Comparison of ENCODE assay signal across 29 mouse cellular contexts in genomic region chr10:25527126-25527525, GRCm38 (mm10). TPM values are rescaled to one million over a fixed set of nuclear protein-coding genes. Genes with fewer than 3 reads are reported as not detected.
DNase-seq lines count a peak whose midpoint lies in the region; ATAC-seq and TF ChIP-seq lines count a peak whose summit lies in the region.
"Had no signal": no experiment of that assay in that cellular context is flagged by ENCODE, and none has a peak within 500 bp of the region (broad histone marks: within the 10 kb centered on the region; RNA-seq: fewer than 3 reads in every experiment).

No protein-coding gene starts in this region.

- no peaks in the 10 kb centered on the region for H3K9me3 ChIP-seq in liver, embryonic 12.5 days (replicated peaks)
- no peaks in the 10 kb centered on the region for H3K9me3 ChIP-seq in embryonic facial prominence, embryonic 15.5 days (replicated peaks)
- H3K9me3 ChIP-seq in limb, embryonic 14.5 days (ENCODE audit: control insufficient read depth, low read length) = no peaks in the 10 kb centered on the region
- no peaks in the 10 kb centered on the region for H3K9me3 ChIP-seq in forebrain, embryonic 13.5 days (replicated peaks)
- no peaks in the 10 kb centered on the region for H3K9me3 ChIP-seq in forebrain, postnatal 0 days (ENCODE audit: low read length)
- H3K9me3 ChIP-seq: hindbrain, embryonic 10.5 days; liver, embryonic 13.5 days; lung, embryonic 15.5 days; midbrain, embryonic 12.5 days; neural tube, embryonic 13.5 days had no signal

- H3K4me1 ChIP-seq in liver, adult 2 months (ENCODE audit: control insufficient read depth, insufficient read depth, low read length) = peaks cover 2% of the 10 kb centered on the region; the same call in 1 of the 2 replicates
- no peaks in the 10 kb centered on the region for H3K4me1 ChIP-seq in liver, embryonic 12.5 days
- no peaks in the 10 kb centered on the region for H3K4me1 ChIP-seq in embryonic facial prominence, embryonic 15.5 days
- H3K4me1 ChIP-seq in limb, embryonic 14.5 days (ENCODE audit: control insufficient read depth, insufficient read depth, low read length) = no peaks in the 10 kb centered on the region
- H3K4me1 ChIP-seq in forebrain, embryonic 13.5 days = no peaks in the 10 kb centered on the region
- H3K4me1 ChIP-seq in forebrain, postnatal 0 days (ENCODE audit: insufficient read depth) = no peaks in the 10 kb centered on the region
- H3K4me1 ChIP-seq: hindbrain, embryonic 10.5 days; liver, embryonic 13.5 days; midbrain, embryonic 12.5 days had no signal

- ATAC-seq in liver, embryonic 12.5 days = no peak
- ATAC-seq in embryonic facial prominence, embryonic 15.5 days (ENCODE audit: insufficient number of reproducible peaks, low FRiP score, low TSS enrichment, low read depth) = no peak
- peak; percentile 17; the same call in 1 of the 2 replicates for ATAC-seq in limb, embryonic 14.5 days (ENCODE audit: low FRiP score, low read depth)
- ATAC-seq in forebrain, embryonic 13.5 days = no peak
- no peak for ATAC-seq in forebrain, postnatal 0 days
- ATAC-seq: activated CD4-positive, CD25-positive, alpha-beta regulatory T cell, adult 4 months; forebrain, embryonic 14.5 days had no signal

- H3K36me3 ChIP-seq in liver, adult 2 months (ENCODE audit: control insufficient read depth, insufficient read depth, low read length) = peaks cover 49% of the 10 kb centered on the region
- peaks cover 7% of the 10 kb centered on the region; the same call in 1 of the 2 replicates for H3K36me3 ChIP-seq in liver, embryonic 12.5 days
- peaks cover 14% of the 10 kb centered on the region for H3K36me3 ChIP-seq in embryonic facial prominence, embryonic 15.5 days
- peaks cover 20% of the 10 kb centered on the region for H3K36me3 ChIP-seq in limb, embryonic 14.5 days (ENCODE audit: control insufficient read depth, insufficient read depth, low read length)
- no peaks in the 10 kb centered on the region for H3K36me3 ChIP-seq in forebrain, embryonic 13.5 days (ENCODE audit: poor library complexity, severe bottlenecking)
- no peaks in the 10 kb centered on the region for H3K36me3 ChIP-seq in forebrain, postnatal 0 days (ENCODE audit: insufficient read depth)
- H3K36me3 ChIP-seq: hindbrain, embryonic 10.5 days; liver, embryonic 13.5 days; midbrain, embryonic 12.5 days; neural tube, embryonic 13.5 days had no signal

- H3K9ac ChIP-seq in liver, adult 2 months (ENCODE audit: low read depth, low read length) = no peak overlapping the region
- no peak overlapping the region for H3K9ac ChIP-seq in liver, embryonic 12.5 days
- no peak overlapping the region for H3K9ac ChIP-seq in embryonic facial prominence, embryonic 15.5 days
- no peak overlapping the region for H3K9ac ChIP-seq in limb, embryonic 14.5 days (ENCODE audit: low read depth, low read length, severe bottlenecking)
- H3K9ac ChIP-seq in forebrain, embryonic 13.5 days = no peak overlapping the region
- H3K9ac ChIP-seq in forebrain, postnatal 0 days = no peak overlapping the region
- H3K9ac ChIP-seq: liver, embryonic 13.5 days; lung, embryonic 15.5 days; midbrain, embryonic 12.5 days; neural tube, embryonic 13.5 days had no signal

- no peak for TF ChIP-seq POLR2A in liver, adult 2 months (IDR thresholded peaks at IDR 0.05; ENCODE audit: extremely low read depth, insufficient read depth, low read length)
- no peak for TF ChIP-seq POLR2A in limb, embryonic 14.5 days (IDR thresholded peaks at IDR 0.05; ENCODE audit: borderline replicate concordance, extremely low read depth, insufficient read depth, insufficient read length)

- TF ChIP-seq CTCF in liver, adult 2 months (IDR thresholded peaks at IDR 0.05; ENCODE audit: low read depth, low read length) = no peak
- no peak for TF ChIP-seq CTCF in forebrain, postnatal 0 days (IDR thresholded peaks at IDR 0.05; ENCODE audit: low read depth)

- H3K4me3 ChIP-seq in liver, adult 2 months (ENCODE audit: insufficient read depth, low read depth, low read length) = no peak overlapping the region
- H3K4me3 ChIP-seq in liver, embryonic 12.5 days = no peak overlapping the region
- no peak overlapping the region for H3K4me3 ChIP-seq in embryonic facial prominence, embryonic 15.5 days (replicated peaks)
- no peak overlapping the region for H3K4me3 ChIP-seq in limb, embryonic 14.5 days (replicated peaks; ENCODE audit: low read length)
- no peak overlapping the region for H3K4me3 ChIP-seq in forebrain, embryonic 13.5 days
- no peak overlapping the region for H3K4me3 ChIP-seq in forebrain, postnatal 0 days (ENCODE audit: low read depth, low read length)
- H3K4me3 ChIP-seq: heart, adult 2 months; hindbrain, embryonic 10.5 days; liver, embryonic 13.5 days; lung, embryonic 15.5 days; midbrain, embryonic 12.5 days; neural tube, embryonic 13.5 days had no signal

- no peak overlapping the region for H3K27ac ChIP-seq in liver, adult 2 months (replicated peaks; ENCODE audit: insufficient read depth, low read depth, low read length)
- H3K27ac ChIP-seq in liver, embryonic 12.5 days = no peak overlapping the region
- peak overlapping the region; percentile 71 for H3K27ac ChIP-seq in embryonic facial prominence, embryonic 15.5 days (replicated peaks)
- no peak overlapping the region for H3K27ac ChIP-seq in limb, embryonic 14.5 days (replicated peaks; ENCODE audit: low read depth, low read length)
- no peak overlapping the region for H3K27ac ChIP-seq in forebrain, embryonic 13.5 days
- no peak overlapping the region for H3K27ac ChIP-seq in forebrain, postnatal 0 days (ENCODE audit: low read depth, low read length)
- H3K27ac ChIP-seq: heart, adult 2 months; hindbrain, embryonic 10.5 days; liver, embryonic 13.5 days; lung, embryonic 15.5 days; midbrain, embryonic 12.5 days; neural tube, embryonic 13.5 days had no signal

- peak; percentile 60 for DNase-seq in liver, adult 2 months (ENCODE audit: extremely low read depth, low read depth, low spot score)
- peak; percentile 17 for DNase-seq in 416B (ENCODE audit: low read depth)
- peak; percentile 48 for DNase-seq in limb, embryonic 14.5 days (ENCODE audit: low spot score)
- no peak for DNase-seq in thymus, postnatal 10 days (ENCODE audit: low spot score in 2 of 2)
- DNase-seq in forebrain, postnatal 0 days = no peak
- DNase-seq: adrenal gland, postnatal 25 days; cerebellum, adult 11-12 months; cerebellum, postnatal 14 days; embryo, embryonic 11 days; heart, adult 2 months; kidney, adult 2 months; kidney, postnatal 10 days; liver, embryonic 13.5 days; thymus, postnatal 25 days had no signal

- H3K4me2 ChIP-seq in liver, embryonic 12.5 days = no peak overlapping the region
- no peak overlapping the region for H3K4me2 ChIP-seq in embryonic facial prominence, embryonic 15.5 days (replicated peaks)
- no peak overlapping the region for H3K4me2 ChIP-seq in limb, embryonic 14.5 days (replicated peaks; ENCODE audit: low read depth, low read length, severe bottlenecking)
- H3K4me2 ChIP-seq in forebrain, embryonic 13.5 days = no peak overlapping the region
- no peak overlapping the region for H3K4me2 ChIP-seq in forebrain, postnatal 0 days (ENCODE audit: low read depth)
- H3K4me2 ChIP-seq: liver, embryonic 13.5 days; lung, embryonic 15.5 days; midbrain, embryonic 12.5 days; neural tube, embryonic 13.5 days had no signal

- 44% methylated on average over 3 of the region's 3 CpGs for WGBS in liver, adult 2 months
- 62% methylated on average over 3 of the region's 3 CpGs for WGBS in liver, embryonic 12.5 days (ENCODE audit: insufficient replicate concordance)
- 71% methylated on average over 3 of the region's 3 CpGs for WGBS in embryonic facial prominence, embryonic 15.5 days
- 55% methylated on average over 3 of the region's 3 CpGs for WGBS in limb, embryonic 14.5 days
- WGBS in forebrain, embryonic 13.5 days = 81% methylated on average over 3 of the region's 3 CpGs
- 74% methylated on average over 3 of the region's 3 CpGs for WGBS in forebrain, postnatal 0 days

- H3K79me2 ChIP-seq in liver, adult 2 months (ENCODE audit: control insufficient read depth, insufficient read depth, low read length) = peaks cover 3% of the 10 kb centered on the region; the same call in 1 of the 2 replicates

- H3K27me3 ChIP-seq in liver, adult 2 months (ENCODE audit: control insufficient read depth, insufficient read depth, low read length) = no peaks in the 10 kb centered on the region
- H3K27me3 ChIP-seq in liver, embryonic 12.5 days (replicated peaks) = no peaks in the 10 kb centered on the region
- H3K27me3 ChIP-seq in embryonic facial prominence, embryonic 15.5 days = no peaks in the 10 kb centered on the region
- no peaks in the 10 kb centered on the region for H3K27me3 ChIP-seq in limb, embryonic 14.5 days (ENCODE audit: control insufficient read depth, insufficient read depth, low read length)
- no peaks in the 10 kb centered on the region for H3K27me3 ChIP-seq in forebrain, embryonic 13.5 days
- H3K27me3 ChIP-seq in forebrain, postnatal 0 days (ENCODE audit: insufficient read depth, low read length) = no peaks in the 10 kb centered on the region
- H3K27me3 ChIP-seq: liver, embryonic 13.5 days; lung, embryonic 15.5 days; midbrain, embryonic 12.5 days; neural tube, embryonic 13.5 days had no signal

RNA-seq across cellular contexts. Expression of gene Smlr1, which starts 8.9 kb away (rescaled TPM):
- 79.3 and 89.4 TPM in 2 replicates for total RNA-seq in liver, adult 2 months (2014; rRNA removed)
- polyA plus RNA-seq in liver, adult 2 months (2012; rRNA removed) = 64.7 and 68.6 TPM in 2 replicates
- 4.9 and 5.0 TPM in 2 replicates for polyA plus RNA-seq in liver, embryonic 12.5 days (2016; fragmentation: Nextera tagmentation; extraction: Ambion mirVana)
- polyA plus RNA-seq in embryonic facial prominence, embryonic 15.5 days (2015; fragmentation: Nextera tagmentation; extraction: Ambion mirVana) = 0.20 TPM in 1 of 2 replicates, not detected in the other
- polyA plus RNA-seq in limb, embryonic 14.5 days (2012; rRNA removed) = 0.12 and 0.24 TPM in 2 replicates
- not detected in 2 replicates for polyA plus RNA-seq in limb, embryonic 14.5 days (2014; fragmentation: Nextera tagmentation; extraction: Ambion mirVana)
- not detected in 2 replicates for polyA plus RNA-seq in forebrain, embryonic 13.5 days (2015; fragmentation: Nextera tagmentation; extraction: Ambion mirVana)
- total RNA-seq in forebrain, postnatal 0 days (2014; rRNA removed) = not detected in 2 replicates
- not detected in 2 replicates for polyA plus RNA-seq in forebrain, postnatal 0 days (2015; fragmentation: Nextera tagmentation; extraction: Ambion mirVana)
- total RNA-seq: adrenal gland, postnatal 25 days; heart, adult 2 months; left cerebral cortex, adult 18-20 months; left cerebral cortex, postnatal 36 days; megakaryocyte progenitor cell, adult 5-6 weeks had no signal
- polyA plus RNA-seq: activated CD4-positive, CD25-positive, alpha-beta regulatory T cell, adult 4 months; forebrain, embryonic 14.5 days; heart, adult 2 months; heart, postnatal 0 days; hindbrain, embryonic 10.5 days; lung, embryonic 15.5 days; midbrain, embryonic 12.5 days; neural tube, embryonic 13.5 days; spleen, adult 2 months; stomach, embryonic 14.5 days had no signal

Comparison
In these comparisons a context has a peak if more than half of its experiments do, and no peak if none do; other contexts are left out.
1. RNA of gene Smlr1, which starts 8.9 kb away (polyA plus RNA-seq): 64.7 to 68.6 TPM in liver, adult 2 months; 4.9 to 5.0 TPM in liver, embryonic 12.5 days, 0.12 to 0.24 TPM in limb, embryonic 14.5 days, 0.20 TPM in embryonic facial prominence, embryonic 15.5 days, not detected in forebrain, embryonic 13.5 days and not detected in forebrain, postnatal 0 days; every median in the first group is over 10 times any median in the second.
2. DNase-seq: peak in liver, adult 2 months (single experiment), 416B (single experiment) and limb, embryonic 14.5 days (single experiment); none in thymus, postnatal 10 days (0 of 2) and forebrain, postnatal 0 days (single experiment).